8 mouse cellular contexts compared by ENCODE assay signal in the genomic region with DNA sequence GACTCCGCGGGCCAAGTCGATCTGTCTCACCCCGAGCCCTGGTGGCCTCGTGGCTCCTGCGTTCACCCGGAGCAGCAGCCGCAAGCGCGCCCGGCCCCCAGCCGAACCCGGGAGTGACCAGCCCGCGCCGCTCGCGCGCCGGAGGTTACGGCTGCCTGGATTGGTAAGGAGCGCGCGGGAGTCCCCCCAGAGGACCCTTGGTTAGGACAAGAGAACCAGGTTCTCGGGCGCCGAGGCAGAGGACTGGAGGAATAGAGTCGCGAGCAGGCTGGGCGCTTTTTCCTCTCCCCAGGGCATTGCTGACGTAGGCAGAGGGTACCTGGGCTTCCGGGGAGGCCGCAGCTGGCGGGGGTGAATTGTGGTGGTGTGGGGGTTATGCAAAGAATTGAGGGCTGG. TPM values are rescaled to one million over a fixed set of nuclear protein-coding genes. Genes with fewer than 3 reads are reported as not detected.
DNase-seq lines count a peak whose midpoint lies in the region; ATAC-seq and TF ChIP-seq lines count a peak whose summit lies in the region.

No protein-coding gene starts in this region.

- no peak for DNase-seq in kidney, postnatal 10 days
- peak; percentile 84 for DNase-seq in induced T-regulatory cell, adult 2 months (ENCODE audit: low read depth)
- DNase-seq in natural killer cell, adult 2 months (ENCODE audit: low spot score in 2 of 2) = peak; percentile 71 to 90
- no peak for DNase-seq in right cerebral cortex, postnatal 10 days (ENCODE audit: low spot score in 2 of 2)
- no peak for DNase-seq in left cerebral cortex, adult 11 months (ENCODE audit: low spot score)
- no peak for DNase-seq in right cerebral cortex, adult 2 months (ENCODE audit: low spot score in 2 of 2)

- peak overlapping the region; percentile 83 for H3K4me2 ChIP-seq in kidney, embryonic 15.5 days

- no peak for TF ChIP-seq CTCF in bone marrow, adult 2 months (IDR thresholded peaks at IDR 0.05; ENCODE audit: control insufficient read depth, insufficient read depth, low read length)

- H3K9ac ChIP-seq in kidney, embryonic 15.5 days = peak overlapping the region; percentile 90

- H3K4me1 ChIP-seq in kidney, embryonic 15.5 days = peaks cover 37% of the 10 kb centered on the region
- H3K4me1 ChIP-seq in bone marrow, adult 2 months (ENCODE audit: control insufficient read depth, insufficient read depth, low read length) = peaks cover 3% of the 10 kb centered on the region; the same call in 1 of the 2 replicates

- ATAC-seq in kidney, embryonic 15.5 days (replicated peaks; ENCODE audit: low FRiP score) = peak; percentile 41

- peak overlapping the region; percentile 97 for H3K27ac ChIP-seq in kidney, embryonic 15.5 days
- H3K27ac ChIP-seq in bone marrow, adult 2 months (ENCODE audit: control insufficient read depth, insufficient read depth, low read depth, low read length, poor library complexity) = peak overlapping the region; percentile 96

- H3K36me3 ChIP-seq in kidney, embryonic 15.5 days = peaks cover 40% of the 10 kb centered on the region

- no peaks in the 10 kb centered on the region for H3K9me3 ChIP-seq in kidney, embryonic 15.5 days (replicated peaks)

- 0% methylated on average over 34 of the region's 34 CpGs for WGBS in kidney, embryonic 15.5 days
- WGBS in bone marrow, adult 2 months = under 1% methylated on average over 34 of the region's 34 CpGs

- peak overlapping the region; percentile 91 for H3K4me3 ChIP-seq in kidney, embryonic 15.5 days (replicated peaks)
- H3K4me3 ChIP-seq in bone marrow, adult 2 months (replicated peaks; ENCODE audit: control insufficient read depth, low read depth, low read length) = peak overlapping the region; percentile 95

- no peak for TF ChIP-seq POLR2A in bone marrow, adult 2 months (IDR thresholded peaks at IDR 0.05; ENCODE audit: borderline replicate concordance, control insufficient read depth, low read depth, low read length)

- H3K27me3 ChIP-seq in kidney, embryonic 15.5 days = no peaks in the 10 kb centered on the region

RNA-seq across cellular contexts. Expression of a gene that starts 0.3 kb away (rescaled TPM):
- 40.8 and 50.4 TPM in 2 replicates for polyA plus RNA-seq in kidney, embryonic 15.5 days (2015; fragmentation: Nextera tagmentation; extraction: Ambion mirVana)
- polyA plus RNA-seq in bone marrow, adult 2 months (2011; ENCODE audit: insufficient read depth, insufficient read length, low replicate concordance, missing spikeins) = 62.8 and 68.5 TPM in 2 replicates

RNA-seq across cellular contexts. Expression of a gene that starts 8.6 kb away (rescaled TPM):
- 333 and 353 TPM in 2 replicates for polyA plus RNA-seq in kidney, embryonic 15.5 days (2015; fragmentation: Nextera tagmentation; extraction: Ambion mirVana)
- 41.8 and 95.4 TPM in 2 replicates for polyA plus RNA-seq in bone marrow, adult 2 months (2011; ENCODE audit: insufficient read depth, insufficient read length, low replicate concordance, missing spikeins)

RNA-seq across cellular contexts. Expression of a gene that starts 17.0 kb away (rescaled TPM):
- polyA plus RNA-seq in kidney, embryonic 15.5 days (2015; fragmentation: Nextera tagmentation; extraction: Ambion mirVana) = 13.2 and 17.8 TPM in 2 replicates
- 21.6 and 49.3 TPM in 2 replicates for polyA plus RNA-seq in bone marrow, adult 2 months (2011; ENCODE audit: insufficient read depth, insufficient read length, low replicate concordance, missing spikeins)

RNA-seq across cellular contexts. Expression of a gene that starts 43.2 kb away (rescaled TPM):
- 14.0 and 16.0 TPM in 2 replicates for polyA plus RNA-seq in kidney, embryonic 15.5 days (2015; fragmentation: Nextera tagmentation; extraction: Ambion mirVana)
- 18.7 and 40.6 TPM in 2 replicates for polyA plus RNA-seq in bone marrow, adult 2 months (2011; ENCODE audit: insufficient read depth, insufficient read length, low replicate concordance, missing spikeins)

RNA-seq across cellular contexts. Expression of a gene that starts 43.3 kb away (rescaled TPM):
- 51.8 and 54.8 TPM in 2 replicates for polyA plus RNA-seq in kidney, embryonic 15.5 days (2015; fragmentation: Nextera tagmentation; extraction: Ambion mirVana)
- polyA plus RNA-seq in bone marrow, adult 2 months (2011; ENCODE audit: insufficient read depth, insufficient read length, low replicate concordance, missing spikeins) = 14.0 and 36.5 TPM in 2 replicates

Comparison
In these comparisons a context has a peak if more than half of its experiments do, and no peak if none do; other contexts are left out.
1. DNase-seq: peak in induced T-regulatory cell, adult 2 months (single experiment) and natural killer cell, adult 2 months (2 of 2); none in kidney, postnatal 10 days (single experiment), right cerebral cortex, postnatal 10 days (0 of 2), left cerebral cortex, adult 11 months (single experiment) and right cerebral cortex, adult 2 months (0 of 2).